Mouse (Mus musculus) lung, embryonic 15.5 days (tissue): ENCODE measurements around the gene Lman1l. TPM values are rescaled to one million over a fixed set of nuclear protein-coding genes. Genes with fewer than 3 reads are reported as not detected.

Experiments
- polyA plus RNA-seq: library from polyadenylated mRNA; unstranded; fragments of >200 nt; fragmentation: Nextera tagmentation; extraction: Ambion mirVana; gene quantifications from 2 replicates; pipeline ENCODE4 v1.2.1, GENCODE M21; 2015

The Lman1l gene
- polyA plus RNA-seq, 1 experiment from 2014 or later: not detected

Other genes with a start within 250 kb of the Lman1l start
- 24.9 and 27.5 TPM in 2 replicates for gene Ppcdc, start 180.7 kb downstream of the Lman1l start, polyA plus RNA-seq
- gene Scamp5, start 152.7 kb downstream of the Lman1l start, polyA plus RNA-seq: 6.3 and 6.9 TPM in 2 replicates
- gene Rpp25, start 116.7 kb downstream of the Lman1l start, polyA plus RNA-seq: 2.2 and 2.9 TPM in 2 replicates
- 516 and 522 TPM in 2 replicates for gene Cox5a, start 99.5 kb downstream of the Lman1l start, polyA plus RNA-seq
- 23.1 and 23.2 TPM in 2 replicates for gene Fam219b, start 83.2 kb downstream of the Lman1l start, polyA plus RNA-seq
- 39.8 and 46.3 TPM in 2 replicates for gene Mpi, start 68.0 kb downstream of the Lman1l start, polyA plus RNA-seq
- 60.9 and 61.2 TPM in 2 replicates for gene Scamp2, start 59.8 kb downstream of the Lman1l start, polyA plus RNA-seq
- gene Ulk3, start 31.3 kb downstream of the Lman1l start, polyA plus RNA-seq: 11.6 and 16.0 TPM in 2 replicates
- not detected in 2 replicates for gene Cplx3, start 14.5 kb downstream of the Lman1l start, polyA plus RNA-seq
- 22.7 and 25.9 TPM in 2 replicates for gene Csk, start 32.9 kb upstream of the Lman1l start, polyA plus RNA-seq
- not detected in 2 replicates for gene Cyp1a2, start 62.9 kb upstream of the Lman1l start, polyA plus RNA-seq
- 0.11 and 0.14 TPM in 2 replicates for gene Cyp1a1, start 67.2 kb upstream of the Lman1l start, polyA plus RNA-seq
- 34.0 and 35.8 TPM in 2 replicates for gene Edc3, start 87.8 kb upstream of the Lman1l start, polyA plus RNA-seq
- 79.5 and 85.5 TPM in 2 replicates for gene Clk3, start 145.1 kb upstream of the Lman1l start, polyA plus RNA-seq
- 4.5 and 4.8 TPM in 2 replicates for gene Arid3b, start 216.0 kb upstream of the Lman1l start, polyA plus RNA-seq